Comparison of ENCODE assay signal across 13 mouse cellular contexts in the genomic region with DNA sequence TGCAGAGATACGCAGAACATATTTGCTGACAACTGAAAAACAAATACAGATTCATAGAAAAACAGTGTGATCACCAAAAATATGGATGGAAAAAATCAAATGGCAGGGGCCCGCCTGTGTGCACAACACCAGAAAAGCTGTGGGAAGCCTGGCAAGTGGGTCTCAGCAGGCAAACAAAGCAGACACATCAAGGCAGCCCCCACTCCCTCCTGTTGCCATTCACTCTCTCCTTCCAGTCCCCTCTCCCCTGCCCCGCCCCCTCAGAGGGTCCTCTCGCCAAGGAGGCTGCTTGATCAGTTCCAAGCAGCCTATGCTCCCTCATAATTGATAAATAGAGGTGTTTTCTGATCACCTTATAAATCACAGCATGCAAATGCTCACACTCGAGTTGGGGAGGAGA.
DNase-seq lines count a peak whose midpoint lies in the region; ATAC-seq lines count a peak whose summit lies in the region.
"Had no signal": no experiment of that assay in that cellular context is flagged by ENCODE, and none has a peak within 500 bp of the region (broad histone marks: within the 10 kb centered on the region; RNA-seq: fewer than 3 reads in every experiment).

No protein-coding gene starts in this region.

- intact Hi-C loops in heart, postnatal 36 days (cut with DNase I) = no loop called here

- peak; percentile 53 to 54 for DNase-seq in right cerebral cortex, postnatal 10 days (ENCODE audit: low spot score in 2 of 2)
- no peak for DNase-seq in right cerebral cortex, adult 18-20 months
- DNase-seq in retina, postnatal 1 day = peak; percentile 25
- DNase-seq in heart, postnatal 36 days = no peak
- DNase-seq in adrenal gland, adult 18-20 months (ENCODE audit: low spot score in 2 of 2) = no peak
- DNase-seq in testis, postnatal 14 days (ENCODE audit: low spot score) = no peak
- DNase-seq: adrenal gland, postnatal 10 days had no signal

- H3K4me3 ChIP-seq in hindbrain, embryonic 13.5 days = no peak overlapping the region
- no peak overlapping the region for H3K4me3 ChIP-seq in midbrain, embryonic 12.5 days
- H3K4me3 ChIP-seq: erythroblast, embryonic 14.5 days; limb, embryonic 15.5 days; lung, embryonic 15.5 days had no signal

- H3K27me3 ChIP-seq in hindbrain, embryonic 13.5 days = no peaks in the 10 kb centered on the region
- no peaks in the 10 kb centered on the region for H3K27me3 ChIP-seq in midbrain, embryonic 12.5 days
- H3K27me3 ChIP-seq: limb, embryonic 15.5 days; lung, embryonic 15.5 days had no signal

- H3K9me3 ChIP-seq in hindbrain, embryonic 13.5 days = no peaks in the 10 kb centered on the region
- H3K9me3 ChIP-seq in midbrain, embryonic 12.5 days = no peaks in the 10 kb centered on the region
- H3K9me3 ChIP-seq: limb, embryonic 15.5 days; lung, embryonic 15.5 days had no signal

- no peak for ATAC-seq in hindbrain, embryonic 13.5 days (ENCODE audit: low FRiP score)
- peak; percentile 59; the same call in 1 of the 2 replicates for ATAC-seq in midbrain, embryonic 12.5 days (ENCODE audit: low FRiP score, low read depth)
- ATAC-seq: CD4-positive, CD25-positive, alpha-beta regulatory T cell, adult 4 months had no signal

- H3K27ac ChIP-seq in hindbrain, embryonic 13.5 days = peak overlapping the region; percentile 81
- no peak overlapping the region for H3K27ac ChIP-seq in midbrain, embryonic 12.5 days (replicated peaks)
- H3K27ac ChIP-seq: limb, embryonic 15.5 days; lung, embryonic 15.5 days had no signal

- no peaks in the 10 kb centered on the region for H3K36me3 ChIP-seq in hindbrain, embryonic 13.5 days
- H3K36me3 ChIP-seq in midbrain, embryonic 12.5 days = no peaks in the 10 kb centered on the region
- H3K36me3 ChIP-seq: limb, embryonic 15.5 days; lung, embryonic 15.5 days had no signal

- 21% methylated on average over 5 of the region's 5 CpGs for WGBS in hindbrain, embryonic 13.5 days
- WGBS in midbrain, embryonic 12.5 days = 19% methylated on average over 5 of the region's 5 CpGs

- no peak overlapping the region for H3K4me2 ChIP-seq in hindbrain, embryonic 13.5 days
- no peak overlapping the region for H3K4me2 ChIP-seq in midbrain, embryonic 12.5 days (replicated peaks)
- H3K4me2 ChIP-seq: limb, embryonic 15.5 days; lung, embryonic 15.5 days had no signal

- peaks cover 36% of the 10 kb centered on the region for H3K4me1 ChIP-seq in hindbrain, embryonic 13.5 days (replicated peaks)
- peaks cover 38% of the 10 kb centered on the region for H3K4me1 ChIP-seq in midbrain, embryonic 12.5 days
- H3K4me1 ChIP-seq: limb, embryonic 15.5 days had no signal

- 0 out of 2 replicates have a peak overlapping the region, but pooled peaks have one; percentile 29 for H3K9ac ChIP-seq in hindbrain, embryonic 13.5 days
- no peak overlapping the region for H3K9ac ChIP-seq in midbrain, embryonic 12.5 days (replicated peaks)
- H3K9ac ChIP-seq: limb, embryonic 15.5 days; lung, embryonic 15.5 days had no signal

Comparison
In these comparisons a context has a peak if more than half of its experiments do, and no peak if none do; other contexts are left out.
1. DNase-seq: peak in right cerebral cortex, postnatal 10 days (2 of 2) and retina, postnatal 1 day (single experiment); none in right cerebral cortex, adult 18-20 months (single experiment), heart, postnatal 36 days (0 of 2), adrenal gland, adult 18-20 months (0 of 2) and testis, postnatal 14 days (single experiment).